Mouse (Mus musculus) spleen, adult 2 months (tissue): ENCODE measurements around the gene Trhr2.

Experiments used
- CTCF ChIP-seq: fragments of 200-500 bp; IDR thresholded peaks from 2 replicates; pipeline ENCODE4 v1.5.1; 2011; ENCODE audit warnings: mild to moderate bottlenecking, inconsistent platforms; ENCODE audit not compliant: insufficient read depth, insufficient read length, insufficient replicate concordance; ENCODE audit errors: extremely low read depth
- POLR2A ChIP-seq: fragments of 200-500 bp; IDR thresholded peaks from 2 replicates; pipeline ENCODE4 v1.6.1; 2011; ENCODE audit warnings: low read depth, low read length, inconsistent platforms

- TF ChIP-seq CTCF = no peak
- TF ChIP-seq POLR2A = no peak
These were observed 51.3 kb downstream of the Trhr2 start for GRCm38 (mm10) chr8:122309272-122309671.
